Comparison of ENCODE assay signal across 22 mouse cellular contexts in the genomic region with DNA sequence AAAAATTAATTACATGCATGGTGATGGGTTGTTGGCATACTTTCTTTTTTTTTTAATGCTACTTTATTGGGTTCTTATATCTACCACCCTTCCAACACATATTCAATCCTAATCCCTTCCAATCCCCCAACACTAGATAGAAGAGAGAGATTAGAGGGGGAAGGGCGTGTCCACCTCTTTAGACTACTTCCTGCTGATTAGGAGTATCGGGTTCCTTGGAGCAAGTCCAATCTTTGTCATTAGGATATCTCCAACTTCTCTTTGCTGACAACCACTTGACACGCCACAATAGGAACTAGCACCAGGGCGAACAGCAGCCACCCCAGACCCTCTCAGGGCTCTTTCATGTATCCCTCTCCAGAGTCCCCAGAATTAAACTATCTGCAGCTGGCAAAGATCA.
"Had no signal": no experiment of that assay in that cellular context is flagged by ENCODE, and none has a peak within 500 bp of the region (broad histone marks: within the 10 kb centered on the region; RNA-seq: fewer than 3 reads in every experiment).

No protein-coding gene starts in this region.

- H3K4me3 ChIP-seq: heart, adult 2 months; heart, embryonic 13.5 days; heart, embryonic 15.5 days; hindbrain, embryonic 13.5 days; hindbrain, embryonic 15.5 days; kidney, embryonic 15.5 days; layer of hippocampus, adult 2 months; left cerebral cortex, adult 2 months; limb, embryonic 10.5 days; limb, embryonic 12.5 days; liver, embryonic 13.5 days; liver, embryonic 15.5 days had no signal

- H3K36me3 ChIP-seq: heart, embryonic 13.5 days; heart, embryonic 15.5 days; hindbrain, embryonic 13.5 days; hindbrain, embryonic 15.5 days; kidney, embryonic 15.5 days; limb, embryonic 10.5 days; limb, embryonic 12.5 days; liver, embryonic 13.5 days; liver, embryonic 15.5 days had no signal

- H3K9me3 ChIP-seq: heart, embryonic 13.5 days; heart, embryonic 15.5 days; hindbrain, embryonic 13.5 days; hindbrain, embryonic 15.5 days; kidney, embryonic 15.5 days; limb, embryonic 10.5 days; limb, embryonic 12.5 days; liver, embryonic 13.5 days; liver, embryonic 15.5 days had no signal

- DNase-seq: gastrocnemius, postnatal 14 days; gastrocnemius, postnatal 36 days; heart, adult 11 months; heart, adult 2 months; heart, postnatal 14 days; heart, postnatal 36 days; kidney, adult 18-20 months; kidney, postnatal 14 days; liver; liver, embryonic 13.5 days had no signal

- H3K27ac ChIP-seq: heart, adult 2 months; heart, embryonic 13.5 days; heart, embryonic 15.5 days; hindbrain, embryonic 13.5 days; hindbrain, embryonic 15.5 days; hindbrain, postnatal 0 days; kidney, embryonic 15.5 days; kidney, postnatal 0 days; layer of hippocampus, adult 2 months; left cerebral cortex, adult 2 months; limb, embryonic 10.5 days; limb, embryonic 12.5 days; liver, embryonic 13.5 days; liver, embryonic 15.5 days had no signal

- H3K4me1 ChIP-seq: heart, embryonic 13.5 days; heart, embryonic 15.5 days; liver, embryonic 13.5 days; liver, embryonic 15.5 days had no signal

- H3K9ac ChIP-seq: heart, embryonic 13.5 days; heart, embryonic 15.5 days; hindbrain, embryonic 13.5 days; hindbrain, embryonic 15.5 days; kidney, embryonic 15.5 days; limb, embryonic 12.5 days; liver, embryonic 13.5 days; liver, embryonic 15.5 days had no signal

- H3K27me3 ChIP-seq: hindbrain, embryonic 13.5 days; hindbrain, embryonic 15.5 days; kidney, embryonic 15.5 days; limb, embryonic 12.5 days; liver, embryonic 13.5 days; liver, embryonic 15.5 days had no signal
